Mouse (Mus musculus) bone marrow, adult 2 months (tissue): ENCODE measurements around the gene Arl2.

Experiments
- CTCF ChIP-seq: fragments of 200-500 bp; IDR thresholded peaks from 2 replicates; pipeline ENCODE4 v1.5.1; 2011; ENCODE audit warnings: low read length, control low read depth; ENCODE audit not compliant: control insufficient read depth, insufficient read depth
- POLR2A ChIP-seq: fragments of 200-500 bp; IDR thresholded peaks from 2 replicates; pipeline ENCODE4 v1.6.1; 2011; ENCODE audit warnings: low read depth, mild to moderate bottlenecking, control low read depth, low read length, borderline replicate concordance; ENCODE audit not compliant: control insufficient read depth

DNA sequence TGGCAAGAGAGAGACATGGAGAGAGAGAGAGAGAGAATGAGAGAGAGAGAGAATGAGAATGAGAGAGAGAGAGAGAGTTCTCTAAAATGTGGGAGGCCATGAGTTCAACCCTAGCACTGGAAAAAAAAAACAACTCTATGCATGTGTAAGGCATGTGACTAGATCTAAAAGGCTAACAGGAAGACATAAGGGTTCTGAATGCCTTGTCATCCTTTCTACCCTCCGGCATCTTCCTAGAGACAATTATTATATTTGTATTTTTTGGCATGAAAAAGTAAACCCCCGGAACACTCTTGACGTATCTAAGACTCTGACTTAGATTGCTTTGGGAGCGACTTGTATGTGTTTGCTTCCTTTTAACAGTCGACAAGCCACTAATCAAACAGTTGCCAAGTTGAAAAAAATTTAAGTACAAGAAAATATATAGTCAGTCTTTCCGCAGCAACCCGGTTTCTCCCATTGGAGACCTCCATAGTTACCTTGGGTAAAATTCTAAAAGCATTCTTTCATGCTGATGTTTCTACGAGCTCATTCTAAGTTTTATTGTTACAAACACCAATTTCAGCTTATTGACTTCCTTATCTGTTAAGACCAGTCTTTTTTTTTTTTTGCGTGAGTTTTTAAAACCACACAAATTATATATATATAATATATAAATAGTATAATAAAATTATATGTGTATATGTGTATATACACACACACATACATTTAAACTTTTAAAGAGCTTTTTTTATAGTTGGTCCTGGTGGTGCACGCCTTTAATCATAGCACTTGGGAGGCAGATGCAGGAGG, 14.4 kb downstream of the Arl2 start:
- TF ChIP-seq CTCF (no peak), POLR2A (no peak)
